Mouse (Mus musculus): Measurements from ENCODE around the gene Tbc1d2b. TPM values are rescaled to one million over a fixed set of nuclear protein-coding genes. Genes with fewer than 3 reads are reported as not detected.

The Tbc1d2b gene
- polyA plus RNA-seq, 1 experiment from 2014 or later, result 20.1 TPM

- H3K4me1 ChIP-seq, result peaks cover 12% of the 10 kb centered on the region
- peaks cover 22% of the 10 kb centered on the region; the same call in 1 of the 2 replicates for H3K36me3 ChIP-seq
- no peak overlapping the region for H3K9ac ChIP-seq
- no peak overlapping the region for H3K27ac ChIP-seq (replicated peaks)
- H3K9me3 ChIP-seq (replicated peaks), result no peaks in the 10 kb centered on the region
- H3K4me2 ChIP-seq (replicated peaks), result no peak overlapping the region
- no peak overlapping the region for H3K4me3 ChIP-seq (replicated peaks)
- WGBS, result 58% methylated on average over 8 of the region's 8 CpGs
- ATAC-seq (ENCODE audit: insufficient number of reproducible peaks, low FRiP score, low TSS enrichment, low read depth), result peak; percentile 41; the same call in 1 of the 2 replicates
- no peaks in the 10 kb centered on the region for H3K27me3 ChIP-seq
These were observed 86.5 kb downstream of the Tbc1d2b start for GRCm38 (mm10) chr9:90184116-90184515.

- Histone ChIP-seq H3K4me2 (replicated peaks) (no peak overlapping the region), H3K36me3 (peaks cover 22% of the 10 kb centered on the region; the same call in 1 of the 2 replicates), H3K27ac (replicated peaks) (no peak overlapping the region), H3K9me3 (replicated peaks) (no peaks in the 10 kb centered on the region), H3K4me1 (peaks cover 12% of the 10 kb centered on the region), H3K27me3 (no peaks in the 10 kb centered on the region), H3K9ac (no peak overlapping the region), H3K4me3 (replicated peaks) (no peak overlapping the region)
- 71% methylated on average over 3 of the region's 3 CpGs for whole genome bisulfite sequencing
- ATAC-seq (ENCODE audit: insufficient number of reproducible peaks, low FRiP score, low TSS enrichment, low read depth), result no peak
These were observed 87.1 kb downstream of the Tbc1d2b start for GRCm38 (mm10) chr9:90183550-90183949.

GRCm38 (mm10) chr9:90182636-90183421, 87.8 kb downstream of the Tbc1d2b start:
- H3K9ac ChIP-seq, result no peak overlapping the region
- H3K27me3 ChIP-seq, result no peaks in the 10 kb centered on the region
- H3K4me2 ChIP-seq (replicated peaks), result no peak overlapping the region
- H3K36me3 ChIP-seq, result peaks cover 22% of the 10 kb centered on the region; the same call in 1 of the 2 replicates
- no peak overlapping the region for H3K4me3 ChIP-seq (replicated peaks)
- 0 out of 2 replicates have a peak overlapping the region, but pooled peaks have one; percentile 45 for H3K27ac ChIP-seq (replicated peaks)
- no peaks in the 10 kb centered on the region for H3K9me3 ChIP-seq (replicated peaks)
- 63% methylated on average over 18 of the region's 18 CpGs for WGBS
- H3K4me1 ChIP-seq, result peaks cover 12% of the 10 kb centered on the region
- ATAC-seq (ENCODE audit: insufficient number of reproducible peaks, low FRiP score, low TSS enrichment, low read depth), result peak; percentile 44; the same call in 1 of the 2 replicates

- ATAC-seq (ENCODE audit: insufficient number of reproducible peaks, low FRiP score, low TSS enrichment, low read depth), result no peak
- WGBS, result 77% methylated on average over 6 of the region's 6 CpGs
- Histone ChIP-seq H3K36me3 (peaks cover 20% of the 10 kb centered on the region; the same call in 1 of the 2 replicates), H3K4me2 (replicated peaks) (no peak overlapping the region), H3K27ac (replicated peaks) (0 out of 2 replicates have a peak overlapping the region, but pooled peaks have one; percentile 45), H3K9ac (no peak overlapping the region), H3K4me3 (replicated peaks) (no peak overlapping the region), H3K9me3 (replicated peaks) (no peaks in the 10 kb centered on the region), H3K4me1 (peaks cover 12% of the 10 kb centered on the region), H3K27me3 (no peaks in the 10 kb centered on the region)
These were observed 88.8 kb downstream of the Tbc1d2b start for GRCm38 (mm10) chr9:90181656-90182388.

GRCm38 (mm10) chr9:90179409-90179808, 91.2 kb downstream of the Tbc1d2b start:
- Histone ChIP-seq H3K4me1 (peaks cover 12% of the 10 kb centered on the region), H3K4me3 (replicated peaks) (no peak overlapping the region), H3K4me2 (replicated peaks) (no peak overlapping the region), H3K9ac (no peak overlapping the region), H3K36me3 (peaks cover 22% of the 10 kb centered on the region; the same call in 1 of the 2 replicates), H3K9me3 (replicated peaks) (no peaks in the 10 kb centered on the region), H3K27me3 (no peaks in the 10 kb centered on the region), H3K27ac (replicated peaks) (no peak overlapping the region)
- no peak for ATAC-seq (ENCODE audit: insufficient number of reproducible peaks, low FRiP score, low TSS enrichment, low read depth)
- 82% methylated on average over 5 of the region's 5 CpGs for WGBS

- Histone ChIP-seq H3K9me3 (replicated peaks) (no peaks in the 10 kb centered on the region), H3K27me3 (no peaks in the 10 kb centered on the region), H3K4me3 (replicated peaks) (no peak overlapping the region), H3K4me1 (no peaks in the 10 kb centered on the region), H3K27ac (replicated peaks) (no peak overlapping the region), H3K9ac (no peak overlapping the region), H3K4me2 (replicated peaks) (no peak overlapping the region), H3K36me3 (peaks cover 22% of the 10 kb centered on the region; the same call in 1 of the 2 replicates)
- 66% methylated on average over 3 of the region's 3 CpGs for WGBS
- ATAC-seq (ENCODE audit: insufficient number of reproducible peaks, low FRiP score, low TSS enrichment, low read depth), result no peak
These were observed 97.3 kb downstream of the Tbc1d2b start for GRCm38 (mm10) chr9:90173330-90173729.

- WGBS, result 67% methylated on average over 8 of the region's 8 CpGs
- Histone ChIP-seq H3K27me3 (no peaks in the 10 kb centered on the region), H3K9ac (no peak overlapping the region), H3K4me2 (replicated peaks) (no peak overlapping the region), H3K4me3 (replicated peaks) (no peak overlapping the region), H3K36me3 (peaks cover 22% of the 10 kb centered on the region; the same call in 1 of the 2 replicates), H3K9me3 (replicated peaks) (no peaks in the 10 kb centered on the region), H3K4me1 (no peaks in the 10 kb centered on the region), H3K27ac (replicated peaks) (no peak overlapping the region)
- ATAC-seq (ENCODE audit: insufficient number of reproducible peaks, low FRiP score, low TSS enrichment, low read depth), result no peak
These were observed 97.9 kb downstream of the Tbc1d2b start for GRCm38 (mm10) chr9:90172528-90173321.

- no peaks in the 10 kb centered on the region for H3K27me3 ChIP-seq
- H3K9ac ChIP-seq, result no peak overlapping the region
- H3K27ac ChIP-seq (replicated peaks), result no peak overlapping the region
- H3K9me3 ChIP-seq (replicated peaks), result no peaks in the 10 kb centered on the region
- no peaks in the 10 kb centered on the region for H3K4me1 ChIP-seq
- H3K4me3 ChIP-seq (replicated peaks), result no peak overlapping the region
- WGBS, result 94% methylated on average over 19 of the region's 19 CpGs
- ATAC-seq (ENCODE audit: insufficient number of reproducible peaks, low FRiP score, low TSS enrichment, low read depth), result no peak
- peaks cover 18% of the 10 kb centered on the region; the same call in 1 of the 2 replicates for H3K36me3 ChIP-seq
- H3K4me2 ChIP-seq (replicated peaks), result no peak overlapping the region
These were observed 99.2 kb downstream of the Tbc1d2b start for GRCm38 (mm10) chr9:90171421-90171820.

- WGBS, result 61% methylated on average over 4 of the region's 4 CpGs
- H3K4me2 ChIP-seq (replicated peaks), result no peak overlapping the region
- no peaks in the 10 kb centered on the region for H3K27me3 ChIP-seq
- H3K27ac ChIP-seq (replicated peaks), result no peak overlapping the region
- no peak for ATAC-seq (ENCODE audit: insufficient number of reproducible peaks, low FRiP score, low TSS enrichment, low read depth)
- H3K9me3 ChIP-seq (replicated peaks), result no peaks in the 10 kb centered on the region
- no peak overlapping the region for H3K4me3 ChIP-seq (replicated peaks)
- H3K9ac ChIP-seq, result no peak overlapping the region
- H3K36me3 ChIP-seq, result peaks cover 18% of the 10 kb centered on the region; the same call in 1 of the 2 replicates
- H3K4me1 ChIP-seq, result no peaks in the 10 kb centered on the region
These were observed 100.6 kb downstream of the Tbc1d2b start for GRCm38 (mm10) chr9:90169965-90170364.

- H3K9ac ChIP-seq, result no peak overlapping the region
- no peak for ATAC-seq (ENCODE audit: insufficient number of reproducible peaks, low FRiP score, low TSS enrichment, low read depth)
- no peaks in the 10 kb centered on the region for H3K27me3 ChIP-seq
- H3K36me3 ChIP-seq, result no peaks in the 10 kb centered on the region
- 73% methylated on average over 5 of the region's 5 CpGs for WGBS
- no peak overlapping the region for H3K4me2 ChIP-seq (replicated peaks)
- H3K4me1 ChIP-seq, result peaks cover 11% of the 10 kb centered on the region
- no peaks in the 10 kb centered on the region for H3K9me3 ChIP-seq (replicated peaks)
- no peak overlapping the region for H3K4me3 ChIP-seq (replicated peaks)
- H3K27ac ChIP-seq (replicated peaks), result no peak overlapping the region
These were observed 104.0 kb downstream of the Tbc1d2b start for GRCm38 (mm10) chr9:90166615-90167014.

- H3K27ac ChIP-seq (replicated peaks), result no peak overlapping the region
- ATAC-seq (ENCODE audit: insufficient number of reproducible peaks, low FRiP score, low TSS enrichment, low read depth), result no peak
- 94% methylated on average over 4 of the region's 4 CpGs for WGBS
These were observed 105.0 kb downstream of the Tbc1d2b start for GRCm38 (mm10) chr9:90165590-90165989.

More at GRCm38 (mm10) chr9:90165590-90165989, 105.0 kb downstream of the Tbc1d2b start:
- Histone ChIP-seq H3K9ac (no peak overlapping the region), H3K4me2 (replicated peaks) (no peak overlapping the region), H3K27me3 (no peaks in the 10 kb centered on the region), H3K4me3 (replicated peaks) (no peak overlapping the region), H3K36me3 (no peaks in the 10 kb centered on the region), H3K4me1 (peaks cover 11% of the 10 kb centered on the region), H3K9me3 (replicated peaks) (no peaks in the 10 kb centered on the region)

Data from embryonic facial prominence, embryonic 15.5 days (tissue).